Mouse (Mus musculus) heart, postnatal 0 days (tissue): ENCODE results near the gene Ppip5k1. TPM values are rescaled to one million over a fixed set of nuclear protein-coding genes. Genes with fewer than 3 reads are reported as not detected.

Source experiments
- ATAC-seq: fragments of 200-750 bp; cut with Nextera tagmentation; 2 replicates; pipeline ENCODE4 v1.8.0; 2017; ENCODE audit warnings: low read depth, moderate number of reproducible peaks, moderate library complexity; ENCODE audit not compliant: insufficient read depth
- DNase-seq: peaks from one replicate; pipeline ENCODE4 v3.0.0-alpha.2; 2016; ENCODE audit warnings: low spot score
- H3K27ac ChIP-seq: fragments of 300-500 bp; sonication (generic); 2 replicates; pipeline ENCODE4 v1.5.1; 2014; ENCODE audit warnings: low read depth, mild to moderate bottlenecking
- H3K27me3 ChIP-seq: fragments of 300-500 bp; sonication (generic); 2 replicates; pipeline ENCODE4 v1.6.1; 2014; ENCODE audit warnings: low read length, mixed read lengths; ENCODE audit not compliant: control insufficient read depth, insufficient read depth
- H3K36me3 ChIP-seq: fragments of 300-500 bp; sonication (generic); replicated peaks from 2 replicates; pipeline ENCODE4 v1.6.1; 2014; ENCODE audit warnings: low read length, mixed read lengths; ENCODE audit not compliant: control insufficient read depth, insufficient read depth
- H3K4me1 ChIP-seq: fragments of 300-500 bp; sonication (generic); 2 replicates; pipeline ENCODE4 v1.6.1; 2014; ENCODE audit warnings: antibody characterized with exemption; ENCODE audit not compliant: control insufficient read depth, insufficient read depth
- H3K4me2 ChIP-seq: fragments of 300-500 bp; sonication (generic); 2 replicates; pipeline ENCODE4 v1.6.1; 2014; ENCODE audit warnings: low read depth, mild to moderate bottlenecking, low read length, moderate library complexity
- H3K4me3 ChIP-seq: fragments of 300-500 bp; sonication (generic); 2 replicates; pipeline ENCODE4 v1.5.1; 2014; ENCODE audit warnings: low read depth, low read length
- H3K9ac ChIP-seq: fragments of 300-500 bp; sonication (generic); replicated peaks from 2 replicates; pipeline ENCODE4 v1.6.1; 2014; ENCODE audit warnings: low read depth, low read length, mixed read lengths
- H3K9me3 ChIP-seq: fragments of 300-500 bp; sonication (generic); replicated peaks from 2 replicates; pipeline ENCODE4 v1.6.1; 2016; ENCODE audit warnings: low read length; ENCODE audit not compliant: control insufficient read depth
- CTCF ChIP-seq: IDR thresholded peaks from 2 replicates; pipeline ENCODE4 v1.5.1; 2016; ENCODE audit warnings: antibody characterized with exemption, control low read depth, low read depth
- EP300 ChIP-seq: IDR thresholded peaks from 2 replicates; pipeline ENCODE4 v1.6.1; 2016; ENCODE audit warnings: antibody characterized with exemption, low read depth
- WGBS: fragments of 180-500 bp; shearing (Covaris S2); extraction: QIAGEN DNeasy Blood & Tissue Kit; methylation state at CpG from one replicate; pipeline ENCODE4 v1.1.7; 2014; 5-methylcytosine and 5-hydroxymethylcytosine counted together
- polyA plus RNA-seq: library from polyadenylated mRNA; unstranded; fragments of >200 nt; fragmentation: Nextera tagmentation; extraction: Ambion mirVana; gene quantifications from 2 replicates; pipeline ENCODE4 v1.2.1, GENCODE M21; 2015
- total RNA-seq: library from RNA; depleted of rRNA; stranded (reverse); fragments of >200 nt; gene quantifications from 2 replicates; pipeline ENCODE4 v1.2.3, GENCODE M21; 2014; ENCODE audit warnings: low replicate concordance

Gene Ppip5k1
- total and polyA plus RNA-seq, 2 experiments from 2014 or later: 5.2 to 9.0 TPM

- Histone ChIP-seq H3K4me2 (no peak overlapping the region), H3K9me3 (no peaks in the 10 kb centered on the region), H3K27me3 (peaks cover 36% of the 10 kb centered on the region), H3K36me3 (no peaks in the 10 kb centered on the region), H3K27ac (no peak overlapping the region), H3K4me3 (no peak overlapping the region), H3K9ac (no peak overlapping the region), H3K4me1 (peaks cover 9% of the 10 kb centered on the region)
- TF ChIP-seq CTCF (no peak), EP300 (no peak)
- no peak for DNase-seq
- no peak for ATAC-seq
- 0% methylated on average over 4 of the region's 4 CpGs for WGBS
These were observed 2.8 kb upstream of the Ppip5k1 start for GRCm38 (mm10) chr2:121357961-121358360.

- Histone ChIP-seq H3K36me3 (no peaks in the 10 kb centered on the region), H3K4me3 (no peak within 1 kb of the TSS), H3K27ac (no peak within 1 kb of the TSS), H3K9me3 (no peaks in the 10 kb centered on the region), H3K9ac (no peak within 1 kb of the TSS), H3K27me3 (peaks cover 36% of the 10 kb centered on the region), H3K4me1 (peaks cover 9% of the 10 kb centered on the region), H3K4me2 (no peak within 1 kb of the TSS)
- ATAC-seq: no peak
- TF ChIP-seq EP300: no peak
- no peak for DNase-seq
- 32% methylated on average over 5 of the region's 5 CpGs for WGBS
These were observed 2.3 kb upstream of the Ppip5k1 start, which contains the start of gene Ckmt1 for GRCm38 (mm10) chr2:121357494-121357893. Gene Ckmt1, plus strand, starts transcription at chr2:121357714.

- 4% methylated on average over 6 of the region's 6 CpGs for WGBS
- TF ChIP-seq EP300 (no peak), CTCF (no peak)
These were observed 818 bp downstream of the Ppip5k1 start for GRCm38 (mm10) chr2:121354378-121354777.

GRCm38 (mm10) chr2:121353156-121353555 lies 2.0 kb downstream of the Ppip5k1 start:
- H3K4me1 ChIP-seq: peaks cover 9% of the 10 kb centered on the region
- peaks cover 18% of the 10 kb centered on the region for H3K27me3 ChIP-seq
- no peaks in the 10 kb centered on the region for H3K9me3 ChIP-seq
- DNase-seq (peak; percentile 39), ATAC-seq (no peak)
- H3K4me2 ChIP-seq: peak overlapping the region; percentile 13; the same call in 1 of the 2 replicates
- no peak overlapping the region for H3K9ac ChIP-seq
- TF ChIP-seq EP300 (no peak), CTCF (no peak)
- H3K4me3 ChIP-seq: no peak overlapping the region
- peaks cover 14% of the 10 kb centered on the region; the same call in 1 of the 2 replicates for H3K36me3 ChIP-seq
- H3K27ac ChIP-seq: no peak overlapping the region
- WGBS: 15% methylated on average over 8 of the region's 8 CpGs

More at GRCm38 (mm10) chr2:121354378-121354777, 818 bp downstream of the Ppip5k1 start:
- DNase-seq: no peak
- Histone ChIP-seq H3K9ac (peak overlapping the region; percentile 74), H3K4me2 (peak overlapping the region; percentile 96), H3K27me3 (peaks cover 31% of the 10 kb centered on the region), H3K4me1 (peaks cover 9% of the 10 kb centered on the region), H3K36me3 (peaks cover 7% of the 10 kb centered on the region; the same call in 1 of the 2 replicates), H3K9me3 (no peaks in the 10 kb centered on the region), H3K27ac (no peak overlapping the region), H3K4me3 (peak overlapping the region; percentile 79)
- ATAC-seq: no peak

GRCm38 (mm10) chr2:121339057-121339456 lies 16.1 kb downstream of the Ppip5k1 start:
- peaks cover 25% of the 10 kb centered on the region for H3K36me3 ChIP-seq
- H3K9ac ChIP-seq: no peak overlapping the region
- TF ChIP-seq EP300 (no peak), CTCF (peak; percentile 18; the same call in 1 of the 2 replicates)
- H3K4me3 ChIP-seq: no peak overlapping the region
- DNase-seq: no peak
- ATAC-seq: no peak
- no peak overlapping the region for H3K4me2 ChIP-seq
- H3K27me3 ChIP-seq: no peaks in the 10 kb centered on the region
- no peaks in the 10 kb centered on the region for H3K9me3 ChIP-seq
- no peak overlapping the region for H3K27ac ChIP-seq
- H3K4me1 ChIP-seq: no peaks in the 10 kb centered on the region

- ATAC-seq (no peak), DNase-seq (no peak)
- H3K4me1 ChIP-seq: no peaks in the 10 kb centered on the region
- H3K4me3 ChIP-seq: no peak overlapping the region
- TF ChIP-seq CTCF (no peak), EP300 (no peak)
- H3K36me3 ChIP-seq: peaks cover 32% of the 10 kb centered on the region; the same call in 1 of the 2 replicates
- no peaks in the 10 kb centered on the region for H3K9me3 ChIP-seq
- H3K27me3 ChIP-seq: no peaks in the 10 kb centered on the region
- no peak overlapping the region for H3K9ac ChIP-seq
- no peak overlapping the region for H3K27ac ChIP-seq
- WGBS: 91% methylated on average over 2 of the region's 2 CpGs
- no peak overlapping the region for H3K4me2 ChIP-seq
These were observed 25.7 kb downstream of the Ppip5k1 start for GRCm38 (mm10) chr2:121329492-121329891.
